ENCODE assay signal across 16 mouse cellular contexts in the genomic region with DNA sequence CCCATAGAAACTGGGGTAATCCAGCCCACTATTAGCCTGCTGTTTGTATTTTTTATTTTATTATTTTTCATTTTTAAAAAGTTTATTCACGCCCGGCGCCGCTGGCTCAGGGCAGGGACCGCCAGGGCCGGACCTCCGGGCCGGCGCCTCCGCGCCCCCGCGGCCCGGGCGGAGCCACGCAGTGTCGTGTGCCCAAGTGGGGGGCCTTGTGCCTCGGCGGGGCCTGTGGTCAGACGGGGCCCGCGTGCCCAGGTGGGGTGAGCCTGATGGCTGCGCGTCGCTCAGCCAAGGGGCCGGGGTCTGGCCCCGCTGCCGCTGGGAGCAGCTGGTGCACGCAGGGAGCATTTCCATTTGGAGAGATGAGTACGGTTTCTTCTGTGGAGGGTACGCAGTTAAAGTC.
"Had no signal": no experiment of that assay in that cellular context is flagged by ENCODE, and none has a peak within 500 bp of the region (broad histone marks: within the 10 kb centered on the region; RNA-seq: fewer than 3 reads in every experiment).

No protein-coding gene starts in this region.

- H3K27me3 ChIP-seq: limb, embryonic 12.5 days; liver, embryonic 13.5 days; midbrain, embryonic 15.5 days; neural tube, embryonic 12.5 days had no signal

- H3K4me1 ChIP-seq: liver, embryonic 13.5 days; midbrain, embryonic 15.5 days; neural tube, embryonic 12.5 days had no signal

- H3K4me2 ChIP-seq: limb, embryonic 12.5 days; liver, embryonic 13.5 days; midbrain, embryonic 15.5 days; neural tube, embryonic 12.5 days had no signal

- H3K36me3 ChIP-seq: limb, embryonic 12.5 days; liver, embryonic 13.5 days; midbrain, embryonic 15.5 days; neural tube, embryonic 12.5 days had no signal

- H3K27ac ChIP-seq: layer of hippocampus, adult 2 months; limb, embryonic 12.5 days; liver, embryonic 13.5 days; midbrain, embryonic 15.5 days; neural tube, embryonic 12.5 days had no signal

- H3K9ac ChIP-seq: limb, embryonic 12.5 days; liver, embryonic 13.5 days; liver, postnatal 0 days; midbrain, embryonic 15.5 days; neural tube, embryonic 12.5 days had no signal

- H3K9me3 ChIP-seq: midbrain, embryonic 15.5 days; neural tube, embryonic 12.5 days had no signal

- DNase-seq: kidney, adult 18-20 months; kidney, postnatal 4 days; liver; liver, embryonic 13.5 days; liver, postnatal 0 days; lung, postnatal 36 days; retina, postnatal 1 day; right cerebral cortex, postnatal 4 days; spleen, adult 18-20 months; thymus, adult 18-20 months; thymus, postnatal 14 days had no signal

- ATAC-seq: liver, postnatal 0 days; lung, postnatal 0 days; midbrain, embryonic 15.5 days had no signal

- H3K4me3 ChIP-seq: layer of hippocampus, adult 2 months; limb, embryonic 12.5 days; liver, embryonic 13.5 days; midbrain, embryonic 15.5 days; neural tube, embryonic 12.5 days had no signal
